Mouse (Mus musculus): Measurements from ENCODE around the gene Cnst. TPM values are rescaled to one million over a fixed set of nuclear protein-coding genes. Genes with fewer than 3 reads are reported as not detected.
"Not testable (repeated sequence)": the region's sequence is repeated elsewhere in the genome, so short reads cannot be mapped to it uniquely, and the experiment has no call there.

Gene Cnst
- 22.6 and 25.1 TPM in 2 replicates for polyA plus RNA-seq (2014; fragmentation: Nextera tagmentation; extraction: Ambion mirVana)

GRCm38 (mm10) chr1:179545768-179546550 is at the start of gene Cnst, which contains the start of gene Tfb2m:
Gene Cnst (plus strand): TSS chr1:179546370.
Gene Tfb2m (minus strand): TSS chr1:179546267.
- not testable (repeated sequence) for H3K36me3 ChIP-seq (ENCODE audit: control insufficient read depth, insufficient read depth, low read length); H3K9me3 ChIP-seq (ENCODE audit: control insufficient read depth, low read length); H3K27me3 ChIP-seq (ENCODE audit: control insufficient read depth, insufficient read depth, low read length)
- DNase-seq (ENCODE audit: low spot score, missing footprints), result peak; percentile 99
- H3K4me1 ChIP-seq (ENCODE audit: control insufficient read depth, insufficient read depth, low read length), result peaks cover 11% of the 10 kb centered on the region
- ATAC-seq (ENCODE audit: low FRiP score), result peak; percentile 99
- H3K4me2 ChIP-seq, result peak within 1 kb of the TSS; percentile 58
- H3K9ac ChIP-seq (ENCODE audit: low read length), result peak within 1 kb of the TSS; percentile 75
- peak within 1 kb of the TSS; percentile 70 for H3K4me3 ChIP-seq (ENCODE audit: low read depth, low read length)
- WGBS, result under 1% methylated on average over 69 of the region's 69 CpGs
- peak within 1 kb of the TSS; percentile 87 for H3K27ac ChIP-seq (ENCODE audit: low read depth, low read length)

GRCm38 (mm10) chr1:179499257-179499656 is 46.9 kb upstream of the Cnst start:
- H3K27me3 ChIP-seq (ENCODE audit: control insufficient read depth, insufficient read depth, low read length), result no peaks in the 10 kb centered on the region
- H3K4me2 ChIP-seq, result no peak overlapping the region
- no peaks in the 10 kb centered on the region for H3K36me3 ChIP-seq (ENCODE audit: control insufficient read depth, insufficient read depth, low read length)
- no peak overlapping the region for H3K4me3 ChIP-seq (ENCODE audit: low read depth, low read length)
- H3K4me1 ChIP-seq (ENCODE audit: control insufficient read depth, insufficient read depth, low read length), result no peaks in the 10 kb centered on the region
- no peak for ATAC-seq (ENCODE audit: low FRiP score)
- H3K27ac ChIP-seq (ENCODE audit: low read depth, low read length), result no peak overlapping the region
- WGBS, result 74% methylated on average over 3 of the region's 3 CpGs
- H3K9ac ChIP-seq (ENCODE audit: low read length), result no peak overlapping the region
- DNase-seq (ENCODE audit: low spot score, missing footprints), result no peak
- no peaks in the 10 kb centered on the region for H3K9me3 ChIP-seq (ENCODE audit: control insufficient read depth, low read length)

GRCm38 (mm10) chr1:179502565-179502964 is 43.6 kb upstream of the Cnst start:
- Histone ChIP-seq H3K4me2 (no peak overlapping the region), H3K4me3 (ENCODE audit: low read depth, low read length) (no peak overlapping the region), H3K4me1 (ENCODE audit: control insufficient read depth, insufficient read depth, low read length) (no peaks in the 10 kb centered on the region), H3K9ac (ENCODE audit: low read length) (no peak overlapping the region), H3K9me3 (ENCODE audit: control insufficient read depth, low read length) (no peaks in the 10 kb centered on the region), H3K27me3 (ENCODE audit: control insufficient read depth, insufficient read depth, low read length) (no peaks in the 10 kb centered on the region), H3K27ac (ENCODE audit: low read depth, low read length) (no peak overlapping the region), H3K36me3 (ENCODE audit: control insufficient read depth, insufficient read depth, low read length) (no peaks in the 10 kb centered on the region)
- ATAC-seq (ENCODE audit: low FRiP score) (no peak), DNase-seq (ENCODE audit: low spot score, missing footprints) (peak; percentile 89)
- 24% methylated on average over 3 of the region's 3 CpGs for WGBS

- Histone ChIP-seq H3K4me3 (ENCODE audit: low read depth, low read length) (no peak overlapping the region), H3K27me3 (ENCODE audit: control insufficient read depth, insufficient read depth, low read length) (no peaks in the 10 kb centered on the region), H3K4me2 (no peak overlapping the region), H3K4me1 (ENCODE audit: control insufficient read depth, insufficient read depth, low read length) (no peaks in the 10 kb centered on the region), H3K36me3 (ENCODE audit: control insufficient read depth, insufficient read depth, low read length) (no peaks in the 10 kb centered on the region), H3K27ac (ENCODE audit: low read depth, low read length) (no peak overlapping the region), H3K9ac (ENCODE audit: low read length) (no peak overlapping the region), H3K9me3 (ENCODE audit: control insufficient read depth, low read length) (no peaks in the 10 kb centered on the region)
- DNase-seq (ENCODE audit: low spot score, missing footprints) (no peak), ATAC-seq (ENCODE audit: low FRiP score) (no peak; the same call in 1 of the 2 replicates)
- 72% methylated on average over 9 of the region's 9 CpGs for WGBS
These were observed 39.4 kb upstream of the Cnst start for GRCm38 (mm10) chr1:179506530-179507315.

- H3K9ac ChIP-seq (ENCODE audit: low read length), result no peak overlapping the region
- ATAC-seq (ENCODE audit: low FRiP score), result no peak
- H3K36me3 ChIP-seq (ENCODE audit: control insufficient read depth, insufficient read depth, low read length), result no peaks in the 10 kb centered on the region
- WGBS, result 89% methylated on average over 13 of the region's 13 CpGs
- no peak overlapping the region for H3K4me3 ChIP-seq (ENCODE audit: low read depth, low read length)
- H3K4me1 ChIP-seq (ENCODE audit: control insufficient read depth, insufficient read depth, low read length), result no peaks in the 10 kb centered on the region
- H3K9me3 ChIP-seq (ENCODE audit: control insufficient read depth, low read length), result no peaks in the 10 kb centered on the region
- no peaks in the 10 kb centered on the region for H3K27me3 ChIP-seq (ENCODE audit: control insufficient read depth, insufficient read depth, low read length)
- no peak for DNase-seq (ENCODE audit: low spot score, missing footprints)
- H3K27ac ChIP-seq (ENCODE audit: low read depth, low read length), result no peak overlapping the region
- H3K4me2 ChIP-seq, result no peak overlapping the region
These were observed 35.4 kb upstream of the Cnst start for GRCm38 (mm10) chr1:179510546-179511340.

- H3K4me3 ChIP-seq (ENCODE audit: low read depth, low read length), result no peak overlapping the region
- DNase-seq (ENCODE audit: low spot score, missing footprints) (no peak), ATAC-seq (ENCODE audit: low FRiP score) (no peak)
- no peaks in the 10 kb centered on the region for H3K36me3 ChIP-seq (ENCODE audit: control insufficient read depth, insufficient read depth, low read length)
- H3K4me2 ChIP-seq, result no peak overlapping the region
- H3K27ac ChIP-seq (ENCODE audit: low read depth, low read length), result no peak overlapping the region
- H3K9ac ChIP-seq (ENCODE audit: low read length), result no peak overlapping the region
- peaks cover 6% of the 10 kb centered on the region; the same call in 1 of the 2 replicates for H3K4me1 ChIP-seq (ENCODE audit: control insufficient read depth, insufficient read depth, low read length)
- no peaks in the 10 kb centered on the region for H3K9me3 ChIP-seq (ENCODE audit: control insufficient read depth, low read length)
- H3K27me3 ChIP-seq (ENCODE audit: control insufficient read depth, insufficient read depth, low read length), result no peaks in the 10 kb centered on the region
- 89% methylated on average over 7 of the region's 7 CpGs for WGBS
These were observed 34.3 kb upstream of the Cnst start for GRCm38 (mm10) chr1:179511895-179512294.

GRCm38 (mm10) chr1:179516941-179517712 is 29.0 kb upstream of the Cnst start:
- Histone ChIP-seq H3K27ac (ENCODE audit: low read depth, low read length) (no peak overlapping the region), H3K4me1 (ENCODE audit: control insufficient read depth, insufficient read depth, low read length) (peaks cover 6% of the 10 kb centered on the region; the same call in 1 of the 2 replicates), H3K9me3 (ENCODE audit: control insufficient read depth, low read length) (no peaks in the 10 kb centered on the region), H3K36me3 (ENCODE audit: control insufficient read depth, insufficient read depth, low read length) (no peaks in the 10 kb centered on the region), H3K4me2 (peak overlapping the region; percentile 97), H3K27me3 (ENCODE audit: control insufficient read depth, insufficient read depth, low read length) (no peaks in the 10 kb centered on the region), H3K4me3 (ENCODE audit: low read depth, low read length) (peak overlapping the region; percentile 66), H3K9ac (ENCODE audit: low read length) (peak overlapping the region; percentile 73)
- WGBS, result under 1% methylated on average over 21 of the region's 21 CpGs
- DNase-seq (ENCODE audit: low spot score, missing footprints) (peak; percentile 90), ATAC-seq (ENCODE audit: low FRiP score) (peak; percentile 53)

- H3K4me2 ChIP-seq, result peak within 1 kb of the TSS; percentile 97
- H3K27ac ChIP-seq (ENCODE audit: low read depth, low read length), result no peak within 1 kb of the TSS
- DNase-seq (ENCODE audit: low spot score, missing footprints), result peak; percentile 97
- H3K27me3 ChIP-seq (ENCODE audit: control insufficient read depth, insufficient read depth, low read length), result no peaks in the 10 kb centered on the region
- 7% methylated on average over 39 of the region's 39 CpGs for WGBS
- peak; percentile 89 for ATAC-seq (ENCODE audit: low FRiP score)
- H3K9me3 ChIP-seq (ENCODE audit: control insufficient read depth, low read length), result no peaks in the 10 kb centered on the region
- peak within 1 kb of the TSS; percentile 73 for H3K9ac ChIP-seq (ENCODE audit: low read length)
- peaks cover 6% of the 10 kb centered on the region; the same call in 1 of the 2 replicates for H3K4me1 ChIP-seq (ENCODE audit: control insufficient read depth, insufficient read depth, low read length)
- peak within 1 kb of the TSS; percentile 66 for H3K4me3 ChIP-seq (ENCODE audit: low read depth, low read length)
- no peaks in the 10 kb centered on the region for H3K36me3 ChIP-seq (ENCODE audit: control insufficient read depth, insufficient read depth, low read length)
These were observed 28.3 kb upstream of the Cnst start, which contains the start of gene Smyd3 for GRCm38 (mm10) chr1:179517713-179518465. Gene Smyd3 (minus strand): TSS chr1:179518041.

All from midbrain, embryonic 11.5 days (tissue).